Mouse (Mus musculus): ENCODE results near the gene Acer3.

DNA sequence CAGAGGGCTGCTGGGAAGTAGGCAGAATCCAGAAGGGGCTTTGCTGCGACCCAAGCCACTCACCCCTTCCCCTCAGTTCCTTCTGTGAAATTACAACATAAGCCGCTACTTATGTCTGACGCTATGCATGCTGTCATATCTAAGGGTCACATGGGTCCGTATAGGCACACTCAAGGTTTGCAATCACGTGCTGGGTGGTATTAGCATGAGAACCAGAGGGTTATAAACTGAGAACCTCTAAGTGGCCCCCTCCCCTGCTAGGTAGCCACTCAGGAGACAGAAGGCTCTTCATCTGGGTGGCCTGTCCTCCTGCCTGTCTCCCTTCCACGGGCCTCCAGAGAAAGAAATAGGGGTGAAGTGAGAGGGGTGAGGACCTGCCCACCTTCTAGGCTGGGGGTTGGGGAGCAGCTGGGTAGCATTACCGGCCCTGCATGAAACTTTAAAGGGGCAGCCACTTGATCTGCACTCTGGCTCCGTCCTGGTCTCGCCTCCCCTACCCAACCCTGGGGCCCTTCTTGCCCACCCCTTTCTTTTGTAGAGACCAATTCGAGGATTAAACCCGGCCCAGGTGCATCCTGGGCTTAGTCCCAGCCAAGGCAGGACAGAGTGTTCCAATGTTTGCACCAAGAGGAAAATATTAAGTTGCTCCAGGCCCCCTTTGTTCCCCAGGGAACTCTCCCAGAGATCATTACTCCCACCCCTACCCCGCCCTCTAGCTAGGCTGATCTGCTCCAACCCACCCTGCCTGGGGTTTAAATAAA, 33.3 kb upstream of the Acer3 start:
- no peak for TF ChIP-seq CTCF (IDR thresholded peaks at IDR 0.05; ENCODE audit: extremely low read depth, insufficient read length, insufficient replicate concordance, low read depth, low read length)
- no peak for TF ChIP-seq POLR2A (IDR thresholded peaks at IDR 0.05; ENCODE audit: low read depth, low read length)

Measured in small intestine, adult 2 months (tissue).